ENCODE assay signal across 9 mouse cellular contexts in genomic region chr5:106826044-106826443, GRCm38 (mm10).
DNase-seq lines count a peak whose midpoint lies in the region; ATAC-seq and TF ChIP-seq lines count a peak whose summit lies in the region.
"Had no signal": no experiment of that assay in that cellular context is flagged by ENCODE, and none has a peak within 500 bp of the region (broad histone marks: within the 10 kb centered on the region; RNA-seq: fewer than 3 reads in every experiment).

No protein-coding gene starts in this region.

- H3K9ac ChIP-seq in heart, embryonic 14.5 days (ENCODE audit: low read length) = no peak overlapping the region
- H3K9ac ChIP-seq in midbrain, embryonic 11.5 days (ENCODE audit: low read length) = no peak overlapping the region
- H3K9ac ChIP-seq in hindbrain, embryonic 12.5 days = peak overlapping the region; percentile 53; the same call in 1 of the 2 replicates
- H3K9ac ChIP-seq in midbrain, postnatal 0 days (replicated peaks; ENCODE audit: low read length, poor library complexity, severe bottlenecking) = no peak overlapping the region

- H3K9me3 ChIP-seq in heart, embryonic 14.5 days (ENCODE audit: control insufficient read depth, low read length) = no peaks in the 10 kb centered on the region
- H3K9me3 ChIP-seq in midbrain, embryonic 11.5 days (ENCODE audit: control insufficient read depth, low read length) = no peaks in the 10 kb centered on the region
- H3K9me3 ChIP-seq in midbrain, embryonic 10.5 days (replicated peaks) = no peaks in the 10 kb centered on the region; the same call in 1 of the 2 replicates
- no peaks in the 10 kb centered on the region for H3K9me3 ChIP-seq in hindbrain, embryonic 12.5 days (replicated peaks)
- H3K9me3 ChIP-seq in midbrain, postnatal 0 days (ENCODE audit: low read length) = no peaks in the 10 kb centered on the region

- no peak for TF ChIP-seq CTCF in midbrain, postnatal 0 days (IDR thresholded peaks at IDR 0.05)

- intact Hi-C loops in heart, postnatal 14 days (cut with DNase I) = no loop called here

- H3K4me1 ChIP-seq in heart, embryonic 14.5 days (ENCODE audit: control insufficient read depth in 2 of 2, insufficient read depth in 2 of 2, low read length in 2 of 2) = peaks cover 0 to 2% of the 10 kb centered on the region in 2 experiments; a peak in 1 of 4 replicates
- peaks cover 7% of the 10 kb centered on the region for H3K4me1 ChIP-seq in midbrain, embryonic 11.5 days (ENCODE audit: control insufficient read depth, insufficient read depth, low read length)
- peaks cover 13% of the 10 kb centered on the region for H3K4me1 ChIP-seq in midbrain, embryonic 10.5 days
- H3K4me1 ChIP-seq in hindbrain, embryonic 12.5 days = peaks cover 11% of the 10 kb centered on the region; the same call in 1 of the 2 replicates
- no peaks in the 10 kb centered on the region for H3K4me1 ChIP-seq in midbrain, postnatal 0 days (ENCODE audit: insufficient read depth, low read length)

- H3K36me3 ChIP-seq in heart, embryonic 14.5 days (ENCODE audit: control insufficient read depth, insufficient read depth, low read length) = no peaks in the 10 kb centered on the region
- H3K36me3 ChIP-seq in midbrain, embryonic 11.5 days (ENCODE audit: control insufficient read depth, insufficient read depth, low read length) = no peaks in the 10 kb centered on the region
- no peaks in the 10 kb centered on the region for H3K36me3 ChIP-seq in midbrain, embryonic 10.5 days
- H3K36me3 ChIP-seq in hindbrain, embryonic 12.5 days = no peaks in the 10 kb centered on the region
- H3K36me3 ChIP-seq in midbrain, postnatal 0 days (ENCODE audit: insufficient read depth, low read length) = no peaks in the 10 kb centered on the region

- H3K4me3 ChIP-seq in heart, embryonic 14.5 days (ENCODE audit: control insufficient read depth in 1 of 2, insufficient read depth in 1 of 2, low read depth in 1 of 2, low read length in 2 of 2) = no peak overlapping the region
- no peak overlapping the region for H3K4me3 ChIP-seq in midbrain, embryonic 11.5 days (ENCODE audit: low read depth, low read length)
- no peak overlapping the region for H3K4me3 ChIP-seq in midbrain, embryonic 10.5 days
- no peak overlapping the region for H3K4me3 ChIP-seq in hindbrain, embryonic 12.5 days
- H3K4me3 ChIP-seq in midbrain, postnatal 0 days (ENCODE audit: low read depth, low read length) = no peak overlapping the region

- WGBS in heart, embryonic 14.5 days = 62% methylated on average over 8 of the region's 8 CpGs
- WGBS in midbrain, embryonic 11.5 days = 65% methylated on average over 8 of the region's 8 CpGs
- WGBS in midbrain, embryonic 10.5 days = 67% methylated on average over 8 of the region's 8 CpGs
- 51% methylated on average over 8 of the region's 8 CpGs for WGBS in hindbrain, embryonic 12.5 days
- WGBS in midbrain, postnatal 0 days = 53% methylated on average over 8 of the region's 8 CpGs

- no peak for DNase-seq in heart, postnatal 14 days
- DNase-seq in midbrain, embryonic 11.5 days (ENCODE audit: low spot score, missing footprints) = peak; percentile 86
- no peak for DNase-seq in midbrain, embryonic 10.5 days (ENCODE audit: low spot score)
- peak; percentile 19 for DNase-seq in midbrain, postnatal 0 days (ENCODE audit: low spot score)
- DNase-seq in c-Kit-positive CD71-positive TER-119-positive erythroid progenitor cells, embryonic 14.5 days (ENCODE audit: low spot score) = no peak
- DNase-seq in left cerebral cortex, adult 18-20 months (ENCODE audit: low spot score in 2 of 2) = no peak
- DNase-seq: kidney, adult 11 months had no signal

- H3K27ac ChIP-seq in heart, embryonic 14.5 days (replicated peaks in 1 of 2; ENCODE audit: control insufficient read depth in 1 of 2, insufficient read depth in 1 of 2, low read depth in 2 of 2, low read length in 2 of 2) = no peak overlapping the region
- H3K27ac ChIP-seq in midbrain, embryonic 11.5 days (ENCODE audit: low read depth, low read length) = no peak overlapping the region
- H3K27ac ChIP-seq in midbrain, embryonic 10.5 days (replicated peaks) = no peak overlapping the region
- peak overlapping the region; percentile 77 for H3K27ac ChIP-seq in hindbrain, embryonic 12.5 days
- H3K27ac ChIP-seq in midbrain, postnatal 0 days (ENCODE audit: low read depth, low read length) = peak overlapping the region; percentile 72; the same call in 1 of the 2 replicates

- 0 out of 2 replicates have a peak overlapping the region, but pooled peaks have one; percentile 74 for H3K4me2 ChIP-seq in heart, embryonic 14.5 days (ENCODE audit: low read length)
- no peak overlapping the region for H3K4me2 ChIP-seq in midbrain, embryonic 11.5 days
- H3K4me2 ChIP-seq in hindbrain, embryonic 12.5 days (replicated peaks) = peak overlapping the region; percentile 67
- peak overlapping the region; percentile 66; the same call in 1 of the 2 replicates for H3K4me2 ChIP-seq in midbrain, postnatal 0 days (ENCODE audit: low read depth, low read length, poor library complexity, severe bottlenecking)

- ATAC-seq in heart, embryonic 14.5 days (ENCODE audit: insufficient number of reproducible peaks, insufficient read depth, low FRiP score, low read depth) = no peak
- ATAC-seq in midbrain, embryonic 11.5 days (ENCODE audit: low FRiP score) = no peak
- peak; percentile 21; the same call in 1 of the 2 replicates for ATAC-seq in hindbrain, embryonic 12.5 days (ENCODE audit: low FRiP score)
- ATAC-seq in midbrain, postnatal 0 days (ENCODE audit: low FRiP score) = 0 out of 2 replicates have a peak, but pooled peaks have one; percentile 5

- H3K27me3 ChIP-seq in heart, embryonic 14.5 days (ENCODE audit: control insufficient read depth, insufficient read depth, low read length) = no peaks in the 10 kb centered on the region
- no peaks in the 10 kb centered on the region for H3K27me3 ChIP-seq in midbrain, embryonic 11.5 days (ENCODE audit: control insufficient read depth, insufficient read depth, low read length)
- H3K27me3 ChIP-seq in midbrain, embryonic 10.5 days (ENCODE audit: low read depth, poor library complexity, severe bottlenecking) = peaks cover 21% of the 10 kb centered on the region
- H3K27me3 ChIP-seq in hindbrain, embryonic 12.5 days = no peaks in the 10 kb centered on the region
- H3K27me3 ChIP-seq in midbrain, postnatal 0 days (ENCODE audit: insufficient read depth, low read length) = no peaks in the 10 kb centered on the region

Comparison
In these comparisons a context has a peak if more than half of its experiments do, and no peak if none do; other contexts are left out.
1. ATAC-seq: peak in hindbrain, embryonic 12.5 days (single experiment) and midbrain, postnatal 0 days (single experiment); none in heart, embryonic 14.5 days (single experiment) and midbrain, embryonic 11.5 days (single experiment).
2. H3K27ac ChIP-seq: peak in hindbrain, embryonic 12.5 days (single experiment) and midbrain, postnatal 0 days (single experiment); none in heart, embryonic 14.5 days (0 of 2), midbrain, embryonic 11.5 days (single experiment) and midbrain, embryonic 10.5 days (single experiment).
3. DNase-seq: peak in midbrain, embryonic 11.5 days (single experiment) and midbrain, postnatal 0 days (single experiment); none in heart, postnatal 14 days (0 of 2), midbrain, embryonic 10.5 days (single experiment), c-Kit-positive CD71-positive TER-119-positive erythroid progenitor cells, embryonic 14.5 days (single experiment) and left cerebral cortex, adult 18-20 months (0 of 2).